In the genomic region with DNA sequence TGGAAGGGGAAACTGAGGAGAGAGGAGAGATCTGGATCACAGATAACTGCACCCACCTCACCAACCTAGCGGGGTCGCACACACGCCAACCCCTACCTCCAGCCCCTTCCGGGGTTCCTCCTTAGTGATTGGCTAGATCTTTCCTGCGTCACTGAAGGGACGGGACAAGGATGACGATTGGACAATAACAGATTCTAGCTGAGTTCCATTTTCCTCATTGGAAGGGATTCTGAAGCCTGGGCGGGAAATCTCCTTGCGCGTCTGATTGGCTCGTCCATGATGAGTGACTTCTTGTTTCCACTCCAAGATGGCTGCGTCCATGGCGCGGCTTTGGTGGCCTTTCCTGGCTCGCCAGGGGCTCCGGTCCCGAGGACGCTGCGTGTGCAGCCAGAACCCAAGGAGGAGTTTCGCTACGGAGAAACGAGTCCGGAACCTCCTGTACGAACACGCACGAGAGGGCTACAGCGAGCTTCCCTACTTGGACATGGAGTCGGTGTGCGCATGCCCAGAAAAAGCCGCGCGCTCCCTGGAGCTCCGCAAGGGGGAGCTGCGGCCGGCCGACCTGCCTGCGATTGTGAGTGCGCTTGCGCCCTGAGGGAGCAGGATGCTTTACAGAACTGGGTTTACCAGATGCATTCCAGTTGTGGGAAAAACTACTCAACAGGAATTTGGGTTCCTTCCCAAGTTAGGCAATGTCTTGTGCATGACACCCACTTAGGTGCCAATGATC, we compare ENCODE assay signal across 8 mouse cellular contexts. TPM values are rescaled to one million over a fixed set of nuclear protein-coding genes. Genes with fewer than 3 reads are reported as not detected.
A peak's percentile ranks its signal among the peaks of the same experiment; 100 is the strongest.
DNase-seq lines count a peak whose midpoint lies in the region; ATAC-seq lines count a peak whose summit lies in the region.

Gene Mrps12, minus strand, starts transcription at position 112 of the 730 bp plus-strand sequence.
Gene Sars2, plus strand, starts transcription at position 284 of the 730 bp plus-strand sequence.

- DNase-seq in WW6 (ENCODE audit: low read depth, low spot score) = peak; percentile 91
- DNase-seq in cerebellum, postnatal 4 days (ENCODE audit: low spot score in 2 of 2) = peak; percentile 85 to 95
- DNase-seq in gastrocnemius, adult 18-20 months (ENCODE audit: low spot score) = peak; percentile 96
- peak; percentile 89 to 96 for DNase-seq in left cerebral cortex, adult 18-20 months (ENCODE audit: low spot score in 2 of 2)
- DNase-seq in right cerebral cortex, adult 18-20 months = peak; percentile 97
- peak; percentile 68 for DNase-seq in urinary bladder, postnatal 10 days (ENCODE audit: low spot score)

- ATAC-seq in hindbrain, embryonic 16.5 days = peak; percentile 99

- H3K4me1 ChIP-seq in hindbrain, embryonic 16.5 days (ENCODE audit: control insufficient read depth, insufficient read depth, low read depth, low read length) = peaks cover 10% of the 10 kb centered on the region

- peak within 1 kb of the TSS; percentile 69 for H3K4me3 ChIP-seq in hindbrain, embryonic 16.5 days (ENCODE audit: low read length)
- H3K4me3 ChIP-seq in macrophage (ENCODE audit: inconsistent target) = peak within 1 kb of the TSS; percentile 97

- peak within 1 kb of the TSS; percentile 76 for H3K9ac ChIP-seq in hindbrain, embryonic 16.5 days (ENCODE audit: low read depth, low read length)

- peaks cover 9% of the 10 kb centered on the region; the same call in 1 of the 2 replicates for H3K36me3 ChIP-seq in hindbrain, embryonic 16.5 days (ENCODE audit: control insufficient read depth, insufficient read depth, low read length)
- H3K36me3 ChIP-seq in macrophage (ENCODE audit: inconsistent target) = no peaks in the 10 kb centered on the region

- H3K27me3 ChIP-seq in hindbrain, embryonic 16.5 days (replicated peaks; ENCODE audit: control insufficient read depth, insufficient read depth, low read length) = no peaks in the 10 kb centered on the region

- no peaks in the 10 kb centered on the region for H3K79me2 ChIP-seq in macrophage (ENCODE audit: inconsistent target)

- H3K9me3 ChIP-seq in hindbrain, embryonic 16.5 days (ENCODE audit: control insufficient read depth, low read length) = no peaks in the 10 kb centered on the region

- WGBS in hindbrain, embryonic 16.5 days = under 1% methylated on average over 39 of the region's 39 CpGs
- WGBS in macrophage (ENCODE audit: missing documents) = under 1% methylated on average over 37 of the region's 39 CpGs

- H3K4me2 ChIP-seq in hindbrain, embryonic 16.5 days (ENCODE audit: low read length) = peak within 1 kb of the TSS; percentile 71

- H3K27ac ChIP-seq in hindbrain, embryonic 16.5 days (ENCODE audit: low read depth, low read length) = peak within 1 kb of the TSS; percentile 88
- H3K27ac ChIP-seq in macrophage = peak within 1 kb of the TSS; percentile 83

RNA-seq across cellular contexts. Expression of gene Mrps12, which starts in this region (rescaled TPM):
- 10 to 100 TPM; 43.8 to 44.0 TPM for total RNA-seq in gastrocnemius, adult 18-20 months (2021)
- 107 and 113 TPM in 2 replicates for polyA plus RNA-seq in hindbrain, embryonic 16.5 days (2015; fragmentation: Nextera tagmentation; extraction: Ambion mirVana)
- 10 to 100 TPM; 62.8 to 71.0 TPM for total RNA-seq in left cerebral cortex, adult 18-20 months (2021)
- 10 to 100 TPM in 13 of 26 experiments, 1 to 10 TPM in 12, not detected in 1; 4.5 to 16.7 (median 10.3) TPM for total RNA-seq in macrophage (2018; cell fraction: chromatin; rRNA removed)
- total RNA-seq in macrophage (2018; cell fraction: cytosol; rRNA removed) = 10 to 100 TPM; 40.9 to 83.2 (median 57.2) TPM
- 10 to 100 TPM in 24 of 26 experiments, 1 to 10 TPM in 2; 5.6 to 47.9 (median 20.1) TPM for total RNA-seq in macrophage (2018; cell fraction: nucleus; rRNA removed)
- polyA plus RNA-seq in macrophage (2018) = 30.6 to 48.9 TPM (median 42.1 TPM) in 3 replicates

RNA-seq across cellular contexts. Expression of gene Sars2, which starts in this region (rescaled TPM):
- total RNA-seq in gastrocnemius, adult 18-20 months (2021) = 10 to 100 TPM; 12.3 to 14.0 TPM
- polyA plus RNA-seq in hindbrain, embryonic 16.5 days (2015; fragmentation: Nextera tagmentation; extraction: Ambion mirVana) = 18.7 and 20.8 TPM in 2 replicates
- 10 to 100 TPM; 11.0 to 11.6 TPM for total RNA-seq in left cerebral cortex, adult 18-20 months (2021)
- 10 to 100 TPM in 19 of 26 experiments, 1 to 10 TPM in 7; 7.5 to 20.5 (median 13.7) TPM for total RNA-seq in macrophage (2018; cell fraction: chromatin; rRNA removed)
- total RNA-seq in macrophage (2018; cell fraction: cytosol; rRNA removed) = 1 to 10 TPM; 4.3 to 7.8 (median 6.0) TPM
- total RNA-seq in macrophage (2018; cell fraction: nucleus; rRNA removed) = 10 to 100 TPM in 13 of 26 experiments, 1 to 10 TPM in 13; 4.7 to 19.6 (median 9.7) TPM
- 4.6 to 7.1 TPM (median 5.6 TPM) in 3 replicates for polyA plus RNA-seq in macrophage (2018)

Comparison
In these comparisons a context has a peak if more than half of its experiments do, and no peak if none do; other contexts are left out.
1. Peak in every context shown above with its lines: DNase-seq, ATAC-seq, H3K4me3 ChIP-seq and H3K27ac ChIP-seq.